Mouse (Mus musculus) mouse trophoblast stem cell (cell line): ENCODE results near the gene Taf15.
"Not testable (repeated sequence)": the region's sequence is repeated elsewhere in the genome, so short reads cannot be mapped to it uniquely, and the experiment has no call there.

Source experiments
- in situ Hi-C, 2 experiments: fragments of 300-500 bp; cut with MseI, MboI; formaldehyde crosslinking; loops; 2 replicates in 1 of 2; 3 replicates in 1 of 2; pipeline ENCODE4 v1.15.1; 2025

Taf15 gene

DNA sequence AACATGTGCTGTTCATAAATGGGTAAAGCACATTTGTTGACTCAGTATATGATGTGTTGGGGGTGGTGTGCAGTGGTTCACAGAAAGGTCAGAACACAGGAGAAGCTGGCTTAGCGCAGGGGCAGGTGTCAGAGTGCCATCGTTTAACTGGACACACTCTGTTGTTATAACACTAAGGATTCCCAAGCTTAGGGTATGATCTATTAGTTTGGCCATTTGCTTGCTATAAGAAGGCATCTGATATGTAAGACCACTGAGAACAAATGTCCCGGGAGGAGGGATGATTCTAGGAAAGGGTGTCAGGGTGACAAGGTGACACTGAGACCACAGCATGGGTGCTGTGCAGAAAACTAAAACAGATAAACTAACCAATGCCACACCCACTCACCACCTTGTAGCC lies 63.9 kb downstream of the Taf15 start:
- in situ Hi-C loops = no loop called here

DNA sequence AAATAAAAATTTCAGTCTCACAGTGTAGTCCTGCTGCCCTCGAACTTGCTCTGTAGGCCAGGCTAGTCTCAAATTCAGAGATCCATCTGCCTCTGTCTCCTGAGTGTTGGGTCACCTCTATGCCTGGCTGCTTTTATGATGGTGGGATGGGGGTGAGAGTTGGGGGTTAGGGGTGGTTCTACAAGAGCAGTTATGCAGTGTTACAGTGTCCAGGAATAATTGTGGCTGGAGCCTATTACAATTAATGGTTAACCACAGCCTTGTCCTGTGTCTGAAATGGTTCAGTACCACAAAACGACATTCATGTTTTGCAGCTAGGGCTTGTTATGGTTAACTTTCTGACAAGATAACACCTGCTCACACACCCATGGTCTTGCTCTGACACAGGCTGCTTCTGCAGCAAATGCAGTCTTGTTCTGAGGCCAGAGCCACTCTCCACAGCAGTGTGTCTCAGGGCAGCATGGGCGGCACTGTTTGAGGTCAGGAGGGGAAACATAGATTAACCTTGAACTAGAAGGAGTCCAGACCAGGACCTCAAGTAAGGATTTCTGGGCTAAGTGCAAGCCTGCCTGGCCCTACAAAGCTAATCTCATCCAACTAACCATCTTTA lies 65.9 kb downstream of the Taf15 start:
- in situ Hi-C loops = no loop called here

DNA sequence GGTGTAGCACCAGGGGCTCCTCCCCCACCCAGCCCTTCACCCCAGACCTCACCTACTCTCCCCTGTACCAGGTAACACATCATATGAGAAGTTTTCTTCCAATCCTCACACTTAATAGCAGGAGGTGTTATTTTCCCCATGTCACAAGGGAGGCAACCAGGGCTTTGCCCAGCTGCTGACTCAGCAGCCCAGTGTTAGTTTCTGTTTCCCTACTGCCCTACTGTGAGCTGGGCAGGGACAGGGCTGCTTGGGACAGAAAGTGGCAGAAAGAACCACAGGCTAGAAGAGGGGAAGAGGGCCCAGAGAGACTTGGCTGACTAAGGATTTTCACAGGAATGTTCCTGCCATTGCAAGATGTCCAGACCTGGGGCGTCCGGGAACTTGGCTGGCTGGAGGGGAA lies 68.0 kb downstream of the Taf15 start:
- in situ Hi-C loops = no loop called here

DNA sequence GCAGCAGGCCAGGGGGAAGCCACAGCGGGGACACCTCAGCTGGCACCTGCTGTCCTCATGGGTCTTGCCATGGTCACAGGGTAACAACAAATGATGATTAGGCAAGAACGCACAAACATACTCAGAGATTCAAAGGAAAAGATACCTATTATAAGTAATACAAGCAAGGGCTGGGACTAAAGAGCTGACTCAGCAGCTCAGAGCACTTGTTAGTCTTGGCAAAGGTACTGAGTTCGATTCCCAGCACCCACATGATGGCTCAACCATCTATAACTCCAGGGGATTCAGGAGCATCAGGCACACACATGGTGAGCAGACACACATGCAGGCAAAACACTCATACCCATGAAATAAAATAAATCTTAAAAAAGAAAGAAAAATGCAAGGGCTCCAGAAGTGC lies 68.5 kb downstream of the Taf15 start:
- in situ Hi-C loops = no loop called here

DNA sequence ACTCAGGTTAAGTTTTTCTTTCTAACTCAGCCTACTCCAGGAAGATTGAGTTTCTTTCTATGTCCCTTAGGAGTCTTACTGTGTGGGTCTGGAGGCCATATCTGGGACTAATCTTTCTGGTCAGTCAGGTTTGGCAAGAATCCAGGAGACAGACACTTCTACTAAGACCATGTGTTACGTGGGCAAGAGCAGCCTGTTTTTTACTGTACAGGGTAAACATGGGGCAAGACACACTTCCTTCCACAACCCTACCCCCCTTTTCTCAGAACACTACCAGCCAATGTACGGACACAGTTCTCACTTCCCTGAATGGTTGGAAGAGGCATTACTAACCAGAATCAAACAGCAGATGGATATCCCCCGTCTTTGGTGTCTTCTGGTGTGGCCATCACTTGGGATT lies 71.3 kb downstream of the Taf15 start:
- in situ Hi-C loops = no loop called here

DNA sequence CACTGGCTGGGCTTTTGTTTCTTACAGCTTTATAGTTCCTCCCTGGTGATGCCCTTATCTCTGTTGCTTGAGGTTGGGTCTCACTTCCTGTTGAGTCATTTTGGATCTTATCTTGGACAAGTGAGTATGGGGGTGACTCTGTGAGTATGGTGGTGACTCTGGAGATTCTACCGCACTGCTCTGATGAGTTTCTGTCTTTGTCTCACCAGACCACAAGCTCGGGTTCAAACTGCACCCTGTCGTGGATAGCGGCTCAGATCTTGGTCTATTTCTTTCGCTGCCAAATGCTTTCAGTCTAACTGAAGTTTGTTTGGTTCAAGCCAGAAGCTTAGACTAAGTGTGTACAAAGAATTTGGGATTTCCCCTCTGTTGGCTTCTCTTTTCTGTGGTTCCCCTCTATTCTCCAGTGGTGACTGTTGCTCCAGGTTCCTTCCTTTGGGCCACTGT lies 77.3 kb downstream of the Taf15 start:
- in situ Hi-C loops = no loop called here

DNA sequence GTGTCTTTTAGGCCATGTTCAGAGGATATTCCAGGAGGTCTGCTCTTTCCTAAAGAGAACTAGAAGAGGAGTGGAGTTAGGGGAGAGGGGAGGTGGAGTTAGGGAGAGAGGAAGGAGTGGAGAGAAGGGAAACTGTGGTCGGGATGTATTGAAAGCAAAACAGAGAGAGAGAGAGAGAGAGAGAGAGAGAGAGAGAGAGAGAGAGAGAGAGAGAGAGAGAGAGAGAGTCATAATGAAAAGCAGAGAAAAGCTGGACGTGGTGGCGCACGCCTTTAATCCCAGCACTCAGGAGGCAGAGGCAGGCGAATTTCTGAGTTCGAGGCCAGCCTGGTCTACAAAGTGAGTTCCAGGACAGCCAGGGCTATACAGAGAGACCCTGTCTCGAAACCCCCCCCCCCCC lies 78.2 kb downstream of the Taf15 start:
- in situ Hi-C loops = not testable (repeated sequence)

DNA sequence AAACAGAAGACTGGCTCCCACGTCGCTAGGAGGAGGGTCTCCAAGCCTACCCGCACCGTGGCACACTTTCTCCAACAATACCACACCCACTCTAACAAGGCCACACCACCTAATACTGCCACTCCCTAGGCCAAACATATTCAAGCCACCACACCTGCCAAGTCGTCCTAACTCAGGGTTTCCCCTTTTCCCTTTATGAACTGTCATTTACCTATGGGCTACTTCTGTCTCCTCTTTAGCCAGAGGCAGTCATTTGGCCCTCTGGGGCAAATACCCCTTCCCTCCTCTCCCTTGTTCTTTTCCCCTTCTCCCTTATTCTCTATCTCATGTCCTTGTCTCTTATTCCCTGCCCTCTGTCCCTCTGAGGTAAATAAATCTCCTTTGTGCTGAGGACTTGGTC lies 78.8 kb downstream of the Taf15 start:
- in situ Hi-C loops = no loop called here
